Mouse (Mus musculus): Measurements from ENCODE around the gene Neil3. TPM values are rescaled to one million over a fixed set of nuclear protein-coding genes. Genes with fewer than 3 reads are reported as not detected.

Gene Neil3
- polyA plus RNA-seq, 1 experiment from 2014 or later, result 21.4 TPM

Other genes starting within 250 kb of the Neil3 start
- 18.2 and 18.9 TPM in 2 replicates for gene Aga, start 127.3 kb downstream of the Neil3 start, polyA plus RNA-seq (2014; fragmentation: Nextera tagmentation; extraction: Ambion mirVana)